Mouse (Mus musculus) left cerebral cortex, postnatal 25 days (tissue): ENCODE measurements around the gene Naglu. TPM values are rescaled to one million over a fixed set of nuclear protein-coding genes. Genes with fewer than 3 reads are reported as not detected.

ENCODE experiments used
- DNase-seq, 2 experiments: peaks; one replicate each; pipeline ENCODE4 v3.0.0; 2022; ENCODE audit warnings: low spot score in 2 of 2, mixed read lengths in 1 of 2
- intact Hi-C: fragments of 180-260 bp; cut with DNase I; formaldehyde crosslinking; loops from one replicate; pipeline ENCODE4 v1.15.1; 2025
- total RNA-seq, 2 experiments: library from RNA; stranded (reverse); gene quantifications; 2 replicates each; pipeline ENCODE4 v1.2.3; 2021

Gene Naglu
- total RNA-seq: 1 to 10 TPM; 7.6 to 8.3 TPM

- DNase-seq: peak; percentile 97
- intact Hi-C loops: no loop called here
Observed at GRCm38 (mm10) chr11:101069391-101070188, at the start of gene Naglu. Gene Naglu, plus strand, starts transcription at chr11:101070012.

GRCm38 (mm10) chr11:101023371-101023770 lies 46.4 kb upstream of the Naglu start:
- DNase-seq: no peak
- intact Hi-C loops: no loop called here

GRCm38 (mm10) chr11:101024001-101024400 lies 45.8 kb upstream of the Naglu start:
- DNase-seq: peak in 1 of 2 experiments; percentile 45
- intact Hi-C loops: no loop called here

- no peak for DNase-seq
- intact Hi-C loops: no loop called here
Observed at GRCm38 (mm10) chr11:101027121-101027520, 42.7 kb upstream of the Naglu start.

DNA sequence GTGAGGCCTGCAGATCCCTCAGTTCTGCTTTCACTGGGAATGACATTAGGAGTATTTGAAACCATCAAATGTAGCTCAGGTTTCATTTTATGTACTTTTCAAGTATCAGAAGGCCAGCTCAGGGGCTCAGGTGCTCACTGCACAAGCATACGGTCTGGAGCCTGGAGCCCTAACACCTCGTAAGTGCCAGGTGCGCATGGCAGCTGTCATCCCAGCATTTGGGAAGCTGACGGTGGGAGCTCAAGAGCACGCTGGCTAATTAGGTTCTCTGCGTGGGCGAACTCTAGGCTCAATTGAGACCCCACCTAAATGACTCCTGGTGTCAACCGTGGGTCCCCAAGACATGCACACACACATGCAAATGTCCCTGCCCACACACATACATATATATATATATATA lies 40.5 kb upstream of the Naglu start:
- intact Hi-C loops: no loop called here

GRCm38 (mm10) chr11:101030136-101030807 lies 39.5 kb upstream of the Naglu start:
- peak in 1 of 2 experiments; percentile 67 for DNase-seq
- intact Hi-C loops: no loop called here

More for the DNA sequence above, 40.5 kb upstream of the Naglu start:
- no peak for DNase-seq

DNA sequence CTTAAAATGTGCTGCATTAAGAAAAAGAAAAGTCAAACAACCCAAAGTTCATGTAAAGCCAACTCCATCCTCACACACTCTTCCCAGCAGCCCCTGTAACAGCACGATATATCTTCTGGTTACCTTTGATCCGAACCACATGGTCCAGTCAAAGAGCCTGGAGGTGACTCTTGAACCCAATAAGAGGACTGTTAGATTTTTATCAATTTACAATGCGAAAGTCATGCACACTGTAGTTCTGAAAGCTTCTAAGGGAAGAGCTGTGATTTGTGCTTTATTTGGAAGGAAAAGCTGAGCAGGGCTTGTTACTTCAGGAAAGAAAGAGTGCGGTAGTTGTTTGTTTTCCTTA lies 39.0 kb upstream of the Naglu start:
- no peak for DNase-seq
- intact Hi-C loops: no loop called here

DNA sequence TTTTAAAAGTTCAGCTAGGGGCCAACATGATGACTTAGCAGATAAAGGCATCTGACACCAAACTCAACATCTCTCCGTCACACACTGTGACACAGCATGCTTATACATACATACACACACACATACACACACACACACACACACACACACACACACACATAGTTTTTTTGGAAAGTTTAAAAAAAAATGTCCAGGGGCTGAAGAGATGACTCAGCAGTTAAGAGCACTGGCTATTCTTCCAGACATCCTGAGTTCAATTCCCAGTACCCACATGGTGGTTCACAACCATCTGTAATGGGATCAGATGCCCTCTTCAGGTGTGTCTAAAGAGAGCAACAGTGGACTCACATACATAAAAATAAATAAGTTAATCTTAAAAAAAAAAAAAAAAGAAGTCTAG lies 38.3 kb upstream of the Naglu start:
- no peak for DNase-seq
- intact Hi-C loops: no loop called here

GRCm38 (mm10) chr11:101033856-101034500 lies 35.8 kb upstream of the Naglu start:
- DNase-seq: no peak
- intact Hi-C loops: no loop called here

- intact Hi-C loops: no loop called here
Observed at GRCm38 (mm10) chr11:101034614-101035327, 35.0 kb upstream of the Naglu start.

GRCm38 (mm10) chr11:101035328-101035695 lies 34.5 kb upstream of the Naglu start:
- intact Hi-C loops: no loop called here
- no peak for DNase-seq

More at GRCm38 (mm10) chr11:101034614-101035327, 35.0 kb upstream of the Naglu start:
- DNase-seq: no peak

GRCm38 (mm10) chr11:101037795-101038194 lies 32.0 kb upstream of the Naglu start:
- DNase-seq: no peak
- intact Hi-C loops: no loop called here

GRCm38 (mm10) chr11:101045826-101046225 lies 24.0 kb upstream of the Naglu start:
- DNase-seq: no peak
- intact Hi-C loops: loop anchor here (5.0 kb wide), 1 partner anchor 34 kb away; no protein-coding TSS in a partner anchor

DNA sequence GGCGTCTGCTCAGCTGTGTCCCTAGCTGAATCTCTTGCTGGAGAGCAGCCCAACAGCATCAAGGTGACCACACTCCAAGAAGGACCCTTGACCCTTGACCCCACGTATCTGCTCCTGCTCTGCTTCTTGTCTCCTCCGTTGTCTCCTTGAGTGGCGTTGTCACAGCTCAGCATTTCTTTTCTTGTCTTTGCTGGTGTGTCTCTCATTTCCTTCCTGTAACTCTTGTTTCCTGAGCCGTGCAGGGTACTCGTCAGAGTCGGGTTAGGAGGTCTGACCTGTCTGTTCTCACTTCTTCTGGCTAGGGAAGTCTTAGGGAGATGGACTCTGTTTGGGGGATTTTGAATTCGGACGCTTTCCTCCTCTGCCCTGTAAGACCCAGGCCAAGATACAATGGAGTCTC lies 23.4 kb upstream of the Naglu start:
- intact Hi-C loops: loop anchor here (5.0 kb wide), 1 partner anchor 34 kb away; no protein-coding TSS in a partner anchor

GRCm38 (mm10) chr11:101047502-101047901 lies 22.3 kb upstream of the Naglu start:
- intact Hi-C loops: loop anchor here (5.0 kb wide), 1 partner anchor 35 kb away; no protein-coding TSS in a partner anchor
- DNase-seq: no peak

More for the DNA sequence above, 23.4 kb upstream of the Naglu start:
- DNase-seq: no peak

- DNase-seq: peak in 1 of 2 experiments; percentile 68
- intact Hi-C loops: no loop called here
Observed at GRCm38 (mm10) chr11:101050359-101050758, 19.5 kb upstream of the Naglu start.

- intact Hi-C loops: loop anchor here (1.0 kb wide), 1 partner anchor 9 kb away; no protein-coding TSS in a partner anchor
- DNase-seq: peak in 1 of 2 experiments; percentile 78
Observed at GRCm38 (mm10) chr11:101051051-101051493, 18.7 kb upstream of the Naglu start.

- intact Hi-C loops: loop anchor here (1.0 kb wide), 1 partner anchor 9 kb away; no protein-coding TSS in a partner anchor
- DNase-seq: no peak
Observed at GRCm38 (mm10) chr11:101051617-101052016, 18.2 kb upstream of the Naglu start.

DNA sequence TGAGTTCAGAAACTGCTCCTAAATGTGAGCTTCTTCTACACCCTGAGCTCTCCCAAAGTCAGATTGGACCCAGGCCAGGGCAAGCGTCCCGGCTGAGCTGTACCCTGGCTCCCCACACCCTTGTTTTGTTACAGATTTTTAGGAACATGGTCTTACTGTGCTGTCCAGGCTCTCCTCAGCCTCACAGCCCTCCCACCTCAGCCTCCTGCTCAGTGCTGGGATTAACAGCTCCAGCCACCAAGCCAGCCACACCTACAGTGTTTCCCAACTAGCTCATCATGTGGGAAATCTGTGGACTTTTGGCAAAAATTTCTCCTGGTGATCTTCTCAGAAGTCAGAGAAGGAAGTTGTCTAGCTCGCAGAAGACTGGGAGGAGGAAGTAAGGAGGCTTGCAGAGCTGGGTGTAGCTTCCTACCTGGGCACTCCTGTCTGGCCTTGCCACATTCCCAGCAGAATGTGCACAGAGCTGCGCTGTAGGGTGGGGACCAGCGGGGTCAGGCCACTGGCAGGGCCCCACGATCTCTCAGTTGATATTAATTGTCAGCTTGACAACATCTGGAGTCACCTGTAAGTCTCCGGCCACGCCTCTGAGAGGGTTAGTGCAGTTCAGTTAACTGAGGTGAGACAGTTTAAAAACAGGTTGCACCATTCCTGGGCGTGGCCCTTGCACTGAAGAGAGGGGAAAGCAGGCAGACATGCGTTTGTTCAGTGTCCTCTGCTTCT lies 16.9 kb upstream of the Naglu start:
- intact Hi-C loops: no loop called here
- peak in 1 of 2 experiments; percentile 62 for DNase-seq
